Mouse (Mus musculus): ENCODE data around the gene Vti1a. TPM values are rescaled to one million over a fixed set of nuclear protein-coding genes. Genes with fewer than 3 reads are reported as not detected.
A peak's percentile ranks its signal among the peaks of the same experiment; 100 is the strongest.

The Vti1a gene
- polyA plus RNA-seq, 1 experiment from 2014 or later = 19.6 TPM

- Histone ChIP-seq H3K4me2 (no peak overlapping the region), H3K36me3 (no peaks in the 10 kb centered on the region), H3K27ac (ENCODE audit: poor library complexity, severe bottlenecking) (no peak overlapping the region), H3K4me3 (no peak overlapping the region), H3K4me1 (replicated peaks) (peaks cover 49% of the 10 kb centered on the region), H3K9me3 (replicated peaks) (no peaks in the 10 kb centered on the region), H3K9ac (no peak overlapping the region), H3K27me3 (replicated peaks) (0 out of 2 replicates have a peak, but pooled peaks cover 2% of the 10 kb centered on the region)
- ATAC-seq (ENCODE audit: insufficient number of reproducible peaks, low FRiP score) = no peak
- 45% methylated on average over 12 of the region's 12 CpGs for WGBS
Observed at GRCm38 (mm10) chr19:55559331-55559730, 243.2 kb downstream of the Vti1a start.

- no peak overlapping the region for H3K9ac ChIP-seq
- H3K27me3 ChIP-seq (replicated peaks) = 0 out of 2 replicates have a peak, but pooled peaks cover 2% of the 10 kb centered on the region
- H3K36me3 ChIP-seq = no peaks in the 10 kb centered on the region
- H3K9me3 ChIP-seq (replicated peaks) = no peaks in the 10 kb centered on the region
- no peak overlapping the region for H3K27ac ChIP-seq (ENCODE audit: poor library complexity, severe bottlenecking)
- 90% methylated on average over 11 of the region's 11 CpGs for WGBS
- no peak overlapping the region for H3K4me3 ChIP-seq
- no peak overlapping the region for H3K4me2 ChIP-seq
- H3K4me1 ChIP-seq (replicated peaks) = peaks cover 54% of the 10 kb centered on the region
- ATAC-seq (ENCODE audit: insufficient number of reproducible peaks, low FRiP score) = no peak
Observed at GRCm38 (mm10) chr19:55560088-55560682, 244.1 kb downstream of the Vti1a start.

- no peak overlapping the region for H3K4me3 ChIP-seq
- no peaks in the 10 kb centered on the region for H3K36me3 ChIP-seq
- H3K9ac ChIP-seq = no peak overlapping the region
- H3K4me2 ChIP-seq = no peak overlapping the region
- 70% methylated on average over 10 of the region's 10 CpGs for WGBS
- no peaks in the 10 kb centered on the region for H3K9me3 ChIP-seq (replicated peaks)
- peaks cover 61% of the 10 kb centered on the region for H3K4me1 ChIP-seq (replicated peaks)
- H3K27me3 ChIP-seq (replicated peaks) = 0 out of 2 replicates have a peak, but pooled peaks cover 2% of the 10 kb centered on the region
- H3K27ac ChIP-seq (ENCODE audit: poor library complexity, severe bottlenecking) = no peak overlapping the region
- no peak for ATAC-seq (ENCODE audit: insufficient number of reproducible peaks, low FRiP score)
Observed at GRCm38 (mm10) chr19:55561469-55561868, 245.4 kb downstream of the Vti1a start.

GRCm38 (mm10) chr19:55562487-55563147, 246.5 kb downstream of the Vti1a start:
- Histone ChIP-seq H3K27me3 (replicated peaks) (0 out of 2 replicates have a peak, but pooled peaks cover 2% of the 10 kb centered on the region), H3K4me2 (no peak overlapping the region), H3K4me1 (replicated peaks) (peaks cover 64% of the 10 kb centered on the region), H3K9me3 (replicated peaks) (no peaks in the 10 kb centered on the region), H3K9ac (no peak overlapping the region), H3K4me3 (no peak overlapping the region), H3K27ac (ENCODE audit: poor library complexity, severe bottlenecking) (peak overlapping the region; percentile 80), H3K36me3 (no peaks in the 10 kb centered on the region)
- ATAC-seq (ENCODE audit: insufficient number of reproducible peaks, low FRiP score) = no peak; the same call in 1 of the 2 replicates
- 56% methylated on average over 14 of the region's 14 CpGs for WGBS

- Histone ChIP-seq H3K9me3 (replicated peaks) (no peaks in the 10 kb centered on the region), H3K4me2 (peak overlapping the region; percentile 35), H3K4me1 (replicated peaks) (peaks cover 64% of the 10 kb centered on the region), H3K4me3 (no peak overlapping the region), H3K27ac (ENCODE audit: poor library complexity, severe bottlenecking) (peak overlapping the region; percentile 80), H3K9ac (no peak overlapping the region), H3K27me3 (replicated peaks) (0 out of 2 replicates have a peak, but pooled peaks cover 2% of the 10 kb centered on the region), H3K36me3 (no peaks in the 10 kb centered on the region)
- WGBS = 22% methylated on average over 15 of the region's 15 CpGs
- ATAC-seq (ENCODE audit: insufficient number of reproducible peaks, low FRiP score) = peak; percentile 78
Observed at GRCm38 (mm10) chr19:55563148-55563651, 247.1 kb downstream of the Vti1a start.

- no peak overlapping the region for H3K4me2 ChIP-seq
- 0 out of 2 replicates have a peak overlapping the region, but pooled peaks have one; percentile 80 for H3K27ac ChIP-seq (ENCODE audit: poor library complexity, severe bottlenecking)
- peaks cover 74% of the 10 kb centered on the region for H3K4me1 ChIP-seq (replicated peaks)
- WGBS = 82% methylated on average over 13 of the region's 13 CpGs
- no peak overlapping the region for H3K4me3 ChIP-seq
- no peak overlapping the region for H3K9ac ChIP-seq
- no peaks in the 10 kb centered on the region for H3K9me3 ChIP-seq (replicated peaks)
- ATAC-seq (ENCODE audit: insufficient number of reproducible peaks, low FRiP score) = no peak
- no peaks in the 10 kb centered on the region for H3K36me3 ChIP-seq
- H3K27me3 ChIP-seq (replicated peaks) = 0 out of 2 replicates have a peak, but pooled peaks cover 2% of the 10 kb centered on the region
Observed at GRCm38 (mm10) chr19:55564104-55564938, 248.2 kb downstream of the Vti1a start.

GRCm38 (mm10) chr19:55565111-55565510, 249.0 kb downstream of the Vti1a start:
- 81% methylated on average over 11 of the region's 11 CpGs for WGBS
- Histone ChIP-seq H3K36me3 (no peaks in the 10 kb centered on the region), H3K4me3 (no peak overlapping the region), H3K27me3 (replicated peaks) (no peaks in the 10 kb centered on the region), H3K9me3 (replicated peaks) (no peaks in the 10 kb centered on the region), H3K4me1 (replicated peaks) (peaks cover 79% of the 10 kb centered on the region), H3K4me2 (no peak overlapping the region), H3K27ac (ENCODE audit: poor library complexity, severe bottlenecking) (no peak overlapping the region), H3K9ac (no peak overlapping the region)
- ATAC-seq (ENCODE audit: insufficient number of reproducible peaks, low FRiP score) = no peak

- no peaks in the 10 kb centered on the region for H3K9me3 ChIP-seq (replicated peaks)
- no peaks in the 10 kb centered on the region for H3K36me3 ChIP-seq
- H3K4me1 ChIP-seq (replicated peaks) = peaks cover 85% of the 10 kb centered on the region
- no peak overlapping the region for H3K27ac ChIP-seq (ENCODE audit: poor library complexity, severe bottlenecking)
- ATAC-seq (ENCODE audit: insufficient number of reproducible peaks, low FRiP score) = no peak
- no peak overlapping the region for H3K4me2 ChIP-seq
- 23% methylated on average over 6 of the region's 6 CpGs for WGBS
- H3K4me3 ChIP-seq = no peak overlapping the region
- no peaks in the 10 kb centered on the region for H3K27me3 ChIP-seq (replicated peaks)
- H3K9ac ChIP-seq = no peak overlapping the region
Observed at GRCm38 (mm10) chr19:55565523-55566369, 249.7 kb downstream of the Vti1a start.

- Histone ChIP-seq H3K9ac (no peak overlapping the region), H3K4me1 (replicated peaks) (peaks cover 77% of the 10 kb centered on the region), H3K4me3 (no peak overlapping the region), H3K4me2 (no peak overlapping the region), H3K36me3 (no peaks in the 10 kb centered on the region), H3K27ac (ENCODE audit: poor library complexity, severe bottlenecking) (no peak overlapping the region), H3K27me3 (replicated peaks) (no peaks in the 10 kb centered on the region), H3K9me3 (replicated peaks) (no peaks in the 10 kb centered on the region)
- 10% methylated on average over 7 of the region's 7 CpGs for WGBS
- peak; percentile 37; the same call in 1 of the 2 replicates for ATAC-seq (ENCODE audit: insufficient number of reproducible peaks, low FRiP score)
Observed at GRCm38 (mm10) chr19:55569114-55569513, 253.0 kb downstream of the Vti1a start.

GRCm38 (mm10) chr19:55569894-55570293, 253.8 kb downstream of the Vti1a start:
- H3K9ac ChIP-seq = 0 out of 2 replicates have a peak overlapping the region, but pooled peaks have one; percentile 1
- H3K4me1 ChIP-seq (replicated peaks) = peaks cover 72% of the 10 kb centered on the region
- no peak for ATAC-seq (ENCODE audit: insufficient number of reproducible peaks, low FRiP score)
- no peak overlapping the region for H3K4me3 ChIP-seq
- no peaks in the 10 kb centered on the region for H3K9me3 ChIP-seq (replicated peaks)
- no peaks in the 10 kb centered on the region for H3K27me3 ChIP-seq (replicated peaks)
- WGBS = 78% methylated on average over 12 of the region's 12 CpGs
- H3K4me2 ChIP-seq = no peak overlapping the region
- H3K27ac ChIP-seq (ENCODE audit: poor library complexity, severe bottlenecking) = no peak overlapping the region; the same call in 1 of the 2 replicates
- H3K36me3 ChIP-seq = no peaks in the 10 kb centered on the region
